Mouse (Mus musculus): ENCODE data around the gene 1810024B03Rik.
A peak's percentile ranks its signal among the peaks of the same experiment; 100 is the strongest.
"Not testable (repeated sequence)": the region's sequence is repeated elsewhere in the genome, so short reads cannot be mapped to it uniquely, and the experiment has no call there.

Gene 1810024B03Rik

DNA sequence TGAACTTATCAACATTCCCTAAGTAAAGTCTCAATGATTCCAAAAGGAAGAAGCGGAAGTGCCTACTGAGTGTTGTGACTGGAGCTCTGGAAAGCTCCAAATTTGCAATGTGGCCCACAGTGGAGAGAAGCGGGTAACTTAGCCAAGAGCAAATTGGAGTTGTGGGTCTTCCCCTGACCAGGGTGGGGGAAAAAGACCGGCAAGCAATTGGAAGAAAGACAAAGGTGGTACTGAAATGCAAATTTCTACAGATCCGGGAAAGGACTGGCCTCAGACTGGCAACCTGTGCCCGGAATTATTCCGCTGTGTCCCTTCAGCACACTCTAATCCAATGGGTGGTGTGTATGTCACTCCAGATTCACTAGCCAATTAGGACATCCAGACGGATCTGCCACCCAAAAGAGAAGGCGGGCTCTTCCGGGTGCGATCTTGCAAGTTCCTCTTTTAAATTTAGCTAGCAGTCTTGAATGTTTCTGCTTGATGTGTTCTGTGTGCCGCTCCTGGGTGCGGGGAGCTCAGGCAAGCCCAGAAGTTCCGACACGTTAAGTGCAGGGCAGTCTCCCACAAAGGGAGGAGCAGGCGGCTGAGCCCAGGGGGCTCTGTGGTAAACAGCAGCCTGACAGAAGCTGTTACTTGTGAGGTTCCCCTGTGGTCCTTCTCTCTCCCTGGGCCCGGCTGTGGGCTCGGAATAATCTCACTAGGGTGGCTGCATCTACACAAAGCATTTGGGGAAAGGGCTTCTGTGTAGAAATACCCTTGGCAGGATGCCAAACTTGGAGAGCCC, 25.3 kb downstream of the 1810024B03Rik start:
- peak; percentile 76 for DNase-seq (ENCODE audit: extremely low read depth, insufficient read length, low spot score)

DNA sequence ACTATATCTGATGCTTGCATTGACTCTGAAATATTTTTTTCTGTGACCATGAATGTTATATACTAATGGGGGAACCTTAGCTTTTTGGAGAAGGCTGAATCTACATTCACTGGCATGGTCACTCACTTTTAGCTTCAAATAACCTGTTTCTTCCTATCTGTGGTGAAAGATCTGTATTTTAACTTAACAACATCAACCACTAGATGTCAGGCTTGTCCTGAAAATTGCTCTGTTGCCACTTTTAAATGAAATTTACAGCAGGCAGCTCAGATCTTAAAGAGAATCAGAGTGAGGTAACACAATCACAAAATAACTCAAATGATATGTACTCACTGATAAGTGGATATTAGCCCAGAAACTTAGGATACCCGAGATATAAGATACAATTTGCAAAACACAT, 41.8 kb downstream of the 1810024B03Rik start:
- not testable (repeated sequence) for DNase-seq (ENCODE audit: extremely low read depth, insufficient read length, low spot score)

DNA sequence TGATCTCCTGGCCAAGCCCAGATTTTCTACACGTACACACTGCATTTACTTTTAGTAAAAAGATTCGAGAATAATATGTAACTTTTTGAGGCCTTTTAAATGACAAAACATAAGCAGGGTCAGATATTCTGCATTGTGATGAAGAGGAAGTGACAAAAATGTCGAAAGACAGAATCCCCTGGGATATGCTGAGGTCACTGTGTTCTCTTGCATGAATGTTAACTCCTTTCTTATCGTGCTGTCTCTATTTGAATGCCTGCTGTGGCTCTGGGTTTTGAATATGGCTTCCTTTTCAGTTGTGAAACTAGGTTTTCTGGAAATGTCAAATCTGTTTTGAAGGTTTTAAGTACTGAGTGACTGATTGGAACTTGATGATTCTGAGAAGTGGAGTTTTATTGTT, 42.4 kb downstream of the 1810024B03Rik start:
- no peak for DNase-seq (ENCODE audit: extremely low read depth, insufficient read length, low spot score)

DNA sequence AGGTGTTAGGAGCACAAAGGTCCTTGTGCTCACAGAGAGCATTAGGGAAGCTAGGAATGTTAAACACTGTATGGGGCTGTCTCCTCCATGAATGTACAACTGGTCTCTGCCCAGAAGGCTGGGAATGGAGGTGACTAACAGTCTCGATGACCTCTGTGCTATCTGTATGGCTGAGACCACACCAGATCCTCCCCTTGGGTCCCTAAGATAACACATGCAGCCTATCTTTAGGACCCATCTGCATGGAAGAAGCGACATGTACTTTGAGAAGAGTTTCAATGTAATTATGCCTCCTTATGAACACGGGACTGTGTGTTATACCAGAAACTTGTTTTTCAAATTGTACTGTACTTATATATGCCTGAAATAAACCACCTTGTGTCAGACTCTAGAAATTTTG, 62.4 kb downstream of the 1810024B03Rik start:
- DNase-seq (ENCODE audit: extremely low read depth, insufficient read length, low spot score): no peak

DNA sequence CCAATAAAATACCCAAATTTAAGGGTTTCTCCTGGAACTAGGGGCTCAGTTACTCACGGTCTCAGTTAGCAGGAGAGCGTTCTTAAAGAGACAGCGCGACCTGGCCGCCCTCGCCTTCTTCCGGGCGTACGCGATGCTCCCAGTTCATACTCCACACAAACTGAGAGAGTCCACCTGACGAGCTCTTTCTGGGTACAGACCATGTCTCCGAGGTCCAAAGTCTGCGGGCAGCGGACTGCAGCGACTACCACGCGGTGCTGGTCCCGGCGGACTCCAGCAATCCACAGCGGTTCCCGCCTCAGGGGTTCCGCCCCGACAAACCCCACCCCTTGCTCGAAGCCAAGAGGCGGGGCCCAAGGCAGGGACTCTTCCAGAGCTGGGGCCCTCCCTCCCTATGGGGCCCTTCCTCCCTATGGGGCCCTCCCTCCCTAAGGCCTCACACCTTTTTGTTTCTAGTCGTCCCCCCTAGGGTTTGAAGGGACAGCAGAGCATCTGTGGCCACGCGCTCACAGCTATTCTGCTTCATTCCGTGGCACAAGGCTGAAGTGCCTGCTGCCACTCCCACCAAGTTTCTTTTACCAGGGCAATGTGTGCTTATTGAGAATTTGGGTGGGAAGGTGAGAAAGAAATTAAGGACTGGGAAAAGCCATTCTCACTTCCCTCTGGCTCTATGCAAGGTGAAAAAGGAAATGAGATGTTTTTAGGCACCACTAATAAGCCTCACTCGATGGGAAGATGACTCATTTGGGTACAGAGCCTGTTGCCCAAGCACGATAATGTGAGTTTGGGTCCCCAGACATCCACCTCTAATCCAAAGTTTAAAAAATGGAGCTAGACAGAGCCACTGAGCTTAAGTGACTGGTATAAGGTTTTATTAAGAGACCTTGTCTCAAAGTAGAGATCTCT, 64.7 kb downstream of the 1810024B03Rik start, which contains the start of gene Itpripl1:
Gene Itpripl1, minus strand, starts transcription at position 285 of the 906 bp plus-strand sequence.
- peak; percentile 83 for DNase-seq (ENCODE audit: extremely low read depth, insufficient read length, low spot score)

DNA sequence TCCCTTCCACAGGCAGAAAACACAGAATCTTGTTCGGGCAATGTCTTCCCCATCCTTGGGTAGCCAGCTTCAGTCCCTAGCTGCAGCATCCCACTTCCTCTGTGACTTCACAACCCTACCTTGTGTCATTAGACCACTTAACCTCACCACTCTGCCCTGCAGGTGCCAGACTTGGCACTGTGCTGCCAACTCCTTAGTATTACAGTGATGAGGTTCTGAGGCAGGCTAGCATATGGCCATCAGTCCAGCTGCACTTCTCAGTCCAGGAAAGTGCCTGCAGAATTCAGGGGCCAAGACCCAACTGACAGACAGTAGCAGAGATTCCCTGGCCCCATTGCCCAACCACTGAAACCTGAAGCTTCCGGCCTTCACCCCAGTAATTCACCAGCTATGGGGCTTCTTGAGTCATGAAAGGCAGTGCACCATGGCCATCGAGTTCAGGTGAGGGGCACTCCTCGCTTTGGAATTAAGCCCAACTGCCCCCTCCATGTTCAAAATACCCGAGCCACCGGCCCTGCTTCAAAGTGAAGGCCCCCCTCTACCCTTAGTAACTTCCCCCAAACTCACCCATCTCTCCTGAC, 65.4 kb downstream of the 1810024B03Rik start:
- no peak for DNase-seq (ENCODE audit: extremely low read depth, insufficient read length, low spot score)

DNA sequence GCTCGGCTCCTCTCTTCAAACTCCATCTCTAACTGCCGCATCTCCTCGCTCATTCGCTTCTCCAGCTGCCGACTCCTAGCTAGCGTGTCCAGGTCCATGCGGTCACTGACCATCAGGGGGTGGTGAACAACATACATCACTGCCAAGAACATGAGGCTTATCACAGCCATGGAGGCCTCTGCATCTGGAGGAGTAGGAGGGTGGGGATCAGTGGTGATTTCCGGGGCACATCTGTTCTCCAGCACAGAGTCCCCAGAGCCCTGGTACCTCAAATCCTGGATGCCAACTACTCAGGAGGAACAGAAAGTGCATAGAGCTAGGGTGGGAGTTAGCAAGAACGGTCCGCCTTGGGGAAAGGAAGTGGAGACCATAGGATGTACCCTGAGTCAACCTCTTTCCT, 66.0 kb downstream of the 1810024B03Rik start:
- DNase-seq (ENCODE audit: extremely low read depth, insufficient read length, low spot score): no peak

DNA sequence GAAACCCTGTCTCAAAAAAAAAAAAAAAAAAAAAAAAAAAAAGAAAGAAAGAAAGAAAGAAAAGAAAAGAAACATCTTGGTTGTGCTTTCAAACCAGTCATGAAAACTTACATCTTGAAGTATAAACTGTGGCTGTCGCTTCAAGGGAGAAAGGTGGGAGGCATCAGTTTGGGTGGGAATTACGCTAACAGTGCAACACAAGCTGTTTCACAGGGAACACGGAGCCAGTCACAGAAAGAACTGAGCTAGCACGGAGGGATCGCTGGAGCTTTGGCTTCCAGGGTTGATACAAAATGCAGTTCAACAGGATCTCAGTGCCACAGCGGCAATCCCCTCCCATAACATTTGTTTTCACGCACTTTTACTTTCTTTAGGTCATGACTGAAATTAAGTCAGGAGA, 68.1 kb downstream of the 1810024B03Rik start:
- DNase-seq (ENCODE audit: extremely low read depth, insufficient read length, low spot score): no peak

DNA sequence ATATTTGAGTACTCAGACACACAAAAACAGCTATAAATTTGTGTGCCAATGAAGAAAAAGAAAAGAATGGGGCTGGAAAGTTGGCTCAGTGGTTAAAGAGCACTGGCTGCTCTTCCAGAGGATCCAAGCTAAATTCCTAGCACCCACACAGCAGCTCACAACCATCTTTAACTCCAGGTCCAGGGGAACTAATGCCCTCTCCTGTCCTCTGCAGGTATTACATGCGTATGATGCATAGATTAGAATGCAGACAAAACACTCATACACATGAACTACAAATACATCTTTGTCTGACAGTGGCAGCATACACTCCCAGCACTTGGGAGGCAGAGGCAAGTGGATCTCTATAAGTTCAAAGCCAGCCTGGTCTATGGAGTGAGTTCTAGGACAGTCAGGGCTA, 68.5 kb downstream of the 1810024B03Rik start:
- DNase-seq (ENCODE audit: extremely low read depth, insufficient read length, low spot score): no peak

DNA sequence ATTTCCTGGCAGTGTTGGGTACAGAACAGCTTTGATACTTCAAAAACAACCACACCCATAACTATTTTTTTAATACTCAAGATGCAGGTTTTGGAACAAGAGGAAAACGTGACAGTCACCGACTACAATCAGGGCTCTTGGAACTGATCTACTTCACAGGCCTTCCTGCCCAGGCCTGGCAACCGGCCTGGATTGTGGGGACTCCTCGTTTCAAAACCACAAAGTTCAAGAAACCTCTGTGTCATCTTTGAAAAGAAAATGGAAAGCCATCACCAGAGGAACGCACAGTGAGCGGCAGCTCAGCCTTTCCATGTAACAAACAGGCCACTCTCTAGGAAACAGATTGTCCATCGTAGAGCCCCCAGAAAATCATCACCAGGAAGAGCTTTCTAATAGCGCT, 69.0 kb downstream of the 1810024B03Rik start:
- peak; percentile 74 for DNase-seq (ENCODE audit: extremely low read depth, insufficient read length, low spot score)

DNA sequence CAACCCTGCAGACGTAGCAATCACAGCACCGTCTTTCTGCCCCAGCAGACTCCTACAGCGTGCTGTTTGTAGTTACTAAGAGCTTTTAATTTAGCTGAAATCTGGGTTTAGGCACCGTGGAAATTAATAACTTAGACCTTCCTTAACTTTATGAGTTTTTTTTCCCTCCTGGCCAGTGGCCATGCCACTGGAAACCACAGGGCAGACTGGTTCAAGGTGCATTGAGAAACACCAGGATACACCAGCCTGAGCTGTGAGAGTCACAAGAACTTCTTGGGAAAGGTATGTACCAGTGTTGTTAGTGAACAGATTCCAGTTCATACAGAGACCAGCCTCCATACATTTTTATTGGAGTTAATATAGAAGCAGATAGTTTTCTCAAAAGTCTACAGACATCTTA, 69.6 kb downstream of the 1810024B03Rik start:
- no peak for DNase-seq (ENCODE audit: extremely low read depth, insufficient read length, low spot score)

DNA sequence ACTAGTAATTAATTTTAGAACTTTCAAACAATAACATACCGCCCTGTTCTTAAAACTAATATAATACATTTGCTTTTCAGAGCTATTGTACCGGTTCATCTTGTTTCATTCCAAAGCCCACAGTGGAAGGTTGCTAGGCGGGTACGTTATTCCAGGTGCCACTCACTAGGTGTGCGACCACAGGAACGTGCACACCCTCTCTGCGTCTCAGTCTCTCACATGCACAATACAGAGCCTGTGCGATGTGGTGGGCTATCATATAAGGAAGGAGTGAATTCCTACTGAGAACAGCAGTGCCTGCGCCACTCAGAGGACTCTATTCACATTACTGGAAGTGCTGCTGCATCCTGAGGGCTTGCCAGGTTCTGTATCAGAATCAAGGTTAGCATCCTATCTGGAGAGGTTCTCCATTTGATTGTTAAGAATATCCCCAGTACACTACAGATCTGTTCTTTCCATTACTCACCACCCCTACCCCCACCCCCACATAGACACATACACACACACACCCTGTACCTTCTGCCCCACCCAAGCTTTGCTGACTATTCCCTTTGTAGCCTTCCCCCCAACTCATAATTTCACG, 70.2 kb downstream of the 1810024B03Rik start:
- no peak for DNase-seq (ENCODE audit: extremely low read depth, insufficient read length, low spot score)

DNA sequence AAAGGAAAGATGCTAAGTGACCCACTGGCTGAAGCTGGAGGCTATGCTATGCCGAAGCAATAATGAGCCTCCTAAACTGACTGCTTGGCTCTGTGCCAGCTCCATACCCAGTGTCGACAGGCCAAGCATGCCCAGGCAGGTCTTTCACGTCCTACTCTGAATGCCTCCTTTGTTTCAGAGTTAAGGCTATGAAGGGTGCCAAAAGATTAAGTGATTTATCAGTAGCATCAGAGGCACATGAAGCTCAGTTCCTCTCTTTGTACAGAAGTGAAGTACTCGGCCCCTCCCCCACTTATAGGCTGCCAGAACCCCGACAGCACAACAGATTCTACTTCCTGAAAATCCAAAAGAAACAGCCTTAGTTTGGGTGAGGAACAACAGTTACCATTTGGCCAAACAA, 71.1 kb downstream of the 1810024B03Rik start:
- DNase-seq (ENCODE audit: extremely low read depth, insufficient read length, low spot score): no peak
